Mouse (Mus musculus): ENCODE results near the gene Mapk1ip1l. TPM values are rescaled to one million over a fixed set of nuclear protein-coding genes. Genes with fewer than 3 reads are reported as not detected.

Gene Mapk1ip1l
- polyA plus RNA-seq, 1 experiment = 22.9 TPM

GRCm38 (mm10) chr14:47361899-47362298, 63.8 kb downstream of the Mapk1ip1l start:
- H3K4me2 ChIP-seq (ENCODE audit: low read depth) = no peak overlapping the region
- no peaks in the 10 kb centered on the region for H3K36me3 ChIP-seq (ENCODE audit: control insufficient read depth, insufficient read depth)
- no peaks in the 10 kb centered on the region for H3K79me2 ChIP-seq (ENCODE audit: control insufficient read depth, insufficient read depth)
- no peak overlapping the region for H3K4me3 ChIP-seq
- H3ac ChIP-seq (ENCODE audit: control insufficient read depth, insufficient read length) = no peak overlapping the region
- TF ChIP-seq REST (IDR thresholded peaks at IDR 0.05; ENCODE audit: insufficient read depth, insufficient read length) (no peak), CEBPB (IDR thresholded peaks at IDR 0.05; ENCODE audit: insufficient read depth, poor library complexity, severe bottlenecking) (no peak), POLR2A (IDR thresholded peaks at IDR 0.05; ENCODE audit: insufficient read length, low read depth) (no peak), TCF3 (IDR thresholded peaks at IDR 0.05; ENCODE audit: insufficient read length, low read depth) (no peak), POLR2AphosphoS2 (IDR thresholded peaks at IDR 0.05; ENCODE audit: insufficient read length, low read depth) (no peak), MYOG (IDR thresholded peaks at IDR 0.05; ENCODE audit: control insufficient read depth in 1 of 3, insufficient read depth in 1 of 3, insufficient read length in 2 of 3, low read depth in 2 of 3) (no peak), MAX (IDR thresholded peaks at IDR 0.05; ENCODE audit: low read depth) (no peak), MYOD1 (IDR thresholded peaks at IDR 0.05; ENCODE audit: control insufficient read depth in 1 of 3, insufficient read length in 2 of 3, low read depth in 2 of 3) (no peak), E2F4 (IDR thresholded peaks at IDR 0.05; ENCODE audit: insufficient read depth) (no peak), SRF (IDR thresholded peaks at IDR 0.05; ENCODE audit: control insufficient read depth, insufficient read length, low read depth) (no peak), USF1 (IDR thresholded peaks at IDR 0.05; ENCODE audit: low read depth) (no peak), TCF12 (IDR thresholded peaks at IDR 0.05; ENCODE audit: insufficient read depth, poor library complexity, severe bottlenecking) (no peak)
- no peaks in the 10 kb centered on the region for H3K27me3 ChIP-seq (ENCODE audit: control insufficient read depth, insufficient read depth, insufficient read length)

- H3K4me3 ChIP-seq = no peak overlapping the region
- H3K79me2 ChIP-seq (ENCODE audit: control insufficient read depth, insufficient read depth) = no peaks in the 10 kb centered on the region
Observed at GRCm38 (mm10) chr14:47364742-47365449, 66.8 kb downstream of the Mapk1ip1l start.

GRCm38 (mm10) chr14:47366881-47367321, 68.8 kb downstream of the Mapk1ip1l start:
- no peaks in the 10 kb centered on the region for H3K79me2 ChIP-seq (ENCODE audit: control insufficient read depth, insufficient read depth)
- TF ChIP-seq POLR2AphosphoS2 (IDR thresholded peaks at IDR 0.05; ENCODE audit: insufficient read length, low read depth) = no peak
- TF ChIP-seq MAX (IDR thresholded peaks at IDR 0.05; ENCODE audit: low read depth) = no peak
- TF ChIP-seq REST (IDR thresholded peaks at IDR 0.05; ENCODE audit: insufficient read depth, insufficient read length) = no peak
- peak; percentile 77 for TF ChIP-seq TCF3 (IDR thresholded peaks at IDR 0.05; ENCODE audit: insufficient read length, low read depth)
- TF ChIP-seq SRF (IDR thresholded peaks at IDR 0.05; ENCODE audit: control insufficient read depth, insufficient read length, low read depth) = no peak
- peak; percentile 29 to 89 (median 82) for TF ChIP-seq MYOG (IDR thresholded peaks at IDR 0.05; ENCODE audit: control insufficient read depth in 1 of 3, insufficient read depth in 1 of 3, insufficient read length in 2 of 3, low read depth in 2 of 3)
- peak; percentile 61 for TF ChIP-seq TCF12 (IDR thresholded peaks at IDR 0.05; ENCODE audit: insufficient read depth, poor library complexity, severe bottlenecking)
- TF ChIP-seq MYOD1 (IDR thresholded peaks at IDR 0.05; ENCODE audit: control insufficient read depth in 1 of 3, insufficient read length in 2 of 3, low read depth in 2 of 3) = peak in 2 of 3 experiments; percentile 84 to 87
- no peaks in the 10 kb centered on the region for H3K36me3 ChIP-seq (ENCODE audit: control insufficient read depth, insufficient read depth)
- peak overlapping the region; percentile 32 for H3K4me2 ChIP-seq (ENCODE audit: low read depth)
- H3ac ChIP-seq (ENCODE audit: control insufficient read depth, insufficient read length) = no peak overlapping the region
- no peak overlapping the region for H3K4me3 ChIP-seq
- H3K27me3 ChIP-seq (ENCODE audit: control insufficient read depth, insufficient read depth, insufficient read length) = no peaks in the 10 kb centered on the region

More at GRCm38 (mm10) chr14:47364742-47365449, 66.8 kb downstream of the Mapk1ip1l start:
- H3K36me3 ChIP-seq (ENCODE audit: control insufficient read depth, insufficient read depth) = no peaks in the 10 kb centered on the region
- no peak overlapping the region for H3K4me2 ChIP-seq (ENCODE audit: low read depth)
- H3ac ChIP-seq (ENCODE audit: control insufficient read depth, insufficient read length) = no peak overlapping the region
- TF ChIP-seq REST (IDR thresholded peaks at IDR 0.05; ENCODE audit: insufficient read depth, insufficient read length) = no peak
- TF ChIP-seq MYOD1 (IDR thresholded peaks at IDR 0.05; ENCODE audit: control insufficient read depth in 1 of 3, insufficient read length in 2 of 3, low read depth in 2 of 3) = no peak
- no peaks in the 10 kb centered on the region for H3K27me3 ChIP-seq (ENCODE audit: control insufficient read depth, insufficient read depth, insufficient read length)

- Histone ChIP-seq H3ac (ENCODE audit: control insufficient read depth, insufficient read length) (no peak within 1 kb of the TSS), H3K36me3 (ENCODE audit: control insufficient read depth, insufficient read depth) (no peaks in the 10 kb centered on the region), H3K4me2 (ENCODE audit: low read depth) (peak within 1 kb of the TSS; percentile 55), H3K79me2 (ENCODE audit: control insufficient read depth, insufficient read depth) (no peaks in the 10 kb centered on the region), H3K27me3 (ENCODE audit: control insufficient read depth, insufficient read depth, insufficient read length) (no peaks in the 10 kb centered on the region), H3K4me3 (no peak within 1 kb of the TSS)
- TF ChIP-seq MYOG (IDR thresholded peaks at IDR 0.05; ENCODE audit: control insufficient read depth in 1 of 3, insufficient read depth in 1 of 3, insufficient read length in 2 of 3, low read depth in 2 of 3) (no peak), TCF12 (IDR thresholded peaks at IDR 0.05; ENCODE audit: insufficient read depth, poor library complexity, severe bottlenecking) (no peak), TCF3 (IDR thresholded peaks at IDR 0.05; ENCODE audit: insufficient read length, low read depth) (no peak), POLR2A (IDR thresholded peaks at IDR 0.05; ENCODE audit: insufficient read length, low read depth) (no peak), POLR2AphosphoS2 (IDR thresholded peaks at IDR 0.05; ENCODE audit: insufficient read length, low read depth) (no peak), MAX (IDR thresholded peaks at IDR 0.05; ENCODE audit: low read depth) (no peak), CEBPB (IDR thresholded peaks at IDR 0.05; ENCODE audit: insufficient read depth, poor library complexity, severe bottlenecking) (no peak), SRF (IDR thresholded peaks at IDR 0.05; ENCODE audit: control insufficient read depth, insufficient read length, low read depth) (no peak), MYOD1 (IDR thresholded peaks at IDR 0.05; ENCODE audit: control insufficient read depth in 1 of 3, insufficient read length in 2 of 3, low read depth in 2 of 3) (no peak), USF1 (IDR thresholded peaks at IDR 0.05; ENCODE audit: low read depth) (no peak), REST (IDR thresholded peaks at IDR 0.05; ENCODE audit: insufficient read depth, insufficient read length) (no peak), E2F4 (IDR thresholded peaks at IDR 0.05; ENCODE audit: insufficient read depth) (no peak)
Observed at GRCm38 (mm10) chr14:47367461-47367860, 69.4 kb downstream of the Mapk1ip1l start, which contains the start of gene Lgals3. Gene Lgals3 (plus strand): TSS chr14:47367751.
